Mouse (Mus musculus) hematopoietic stem cell, adult 5-6 weeks (primary cell): ENCODE measurements around the gene H2afy. TPM values are rescaled to one million over a fixed set of nuclear protein-coding genes. Genes with fewer than 3 reads are reported as not detected.
A peak's percentile ranks its signal among the peaks of the same experiment; 100 is the strongest.

Experiments used
- ATAC-seq, 2 experiments: fragments of 125-278 bp in 1 of 2; replicated peaks in 1 of 2; 2 replicates each; pipeline ENCODE4 v1.8.0; 2016 to 2017; ENCODE audit warnings: inconsistent platforms in 2 of 2, mild to moderate bottlenecking in 2 of 2, moderate number of reproducible peaks in 2 of 2, low read depth in 1 of 2, moderate TSS enrichment in 1 of 2; ENCODE audit not compliant: low FRiP score in 2 of 2, poor library complexity in 2 of 2, severe bottlenecking in 2 of 2, insufficient read depth in 1 of 2, low TSS enrichment in 1 of 2
- total RNA-seq: library from RNA; stranded (forward); fragments of 172-1452, 232-1000 nt; gene quantifications from 2 replicates; pipeline ENCODE4 v1.2.3, GENCODE M21; 2017

H2afy gene
- total RNA-seq, 1 experiment from 2014 or later, result 2,010 TPM

- ATAC-seq, result no peak
Observed at GRCm38 (mm10) chr13:56094544-56094943, 41.6 kb downstream of the H2afy start.

- no peak for ATAC-seq
Observed at GRCm38 (mm10) chr13:56093680-56094079, 42.5 kb downstream of the H2afy start.

DNA sequence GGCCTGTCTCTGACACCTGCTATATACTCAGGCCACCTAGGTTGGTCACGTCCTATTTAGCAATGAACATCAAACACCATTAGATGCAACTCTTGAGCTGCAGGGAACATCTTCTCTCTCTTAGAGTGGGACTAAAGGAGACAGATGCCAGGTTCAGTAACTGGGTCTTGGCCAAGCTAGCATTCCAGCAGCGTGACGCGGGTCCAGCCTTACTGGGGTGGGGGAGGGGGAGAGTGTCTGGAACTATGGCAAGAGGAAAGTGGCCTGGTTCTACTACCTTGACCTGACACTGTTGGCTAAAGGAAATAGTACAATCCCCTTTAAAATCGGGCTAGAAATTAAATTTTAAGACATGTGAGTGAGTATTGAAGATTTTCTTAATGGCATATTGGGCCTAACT, 43.6 kb downstream of the H2afy start:
- ATAC-seq, result no peak

GRCm38 (mm10) chr13:56090597-56090996, 45.6 kb downstream of the H2afy start:
- no peak for ATAC-seq

DNA sequence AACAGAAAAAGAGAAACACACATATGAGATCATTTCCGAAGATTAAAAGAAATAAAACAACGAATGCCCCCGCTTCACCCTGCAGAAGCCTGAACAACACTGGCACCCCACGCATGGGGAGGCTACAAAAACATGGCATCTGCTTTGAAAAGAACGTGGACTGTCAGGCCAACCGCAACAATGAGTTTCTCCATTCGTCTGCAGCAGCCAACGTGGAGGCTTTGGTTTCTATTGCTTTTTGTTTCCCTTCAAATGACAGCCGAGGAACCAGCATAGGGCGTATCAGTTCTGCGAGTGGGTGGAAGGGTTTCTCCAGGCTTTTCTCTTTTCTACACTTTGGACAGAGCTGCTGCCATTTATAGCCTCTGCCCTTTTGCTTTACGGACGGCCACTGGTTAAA, 47.6 kb downstream of the H2afy start:
- no peak for ATAC-seq

GRCm38 (mm10) chr13:56087936-56088335, 48.2 kb downstream of the H2afy start:
- ATAC-seq, result no peak

DNA sequence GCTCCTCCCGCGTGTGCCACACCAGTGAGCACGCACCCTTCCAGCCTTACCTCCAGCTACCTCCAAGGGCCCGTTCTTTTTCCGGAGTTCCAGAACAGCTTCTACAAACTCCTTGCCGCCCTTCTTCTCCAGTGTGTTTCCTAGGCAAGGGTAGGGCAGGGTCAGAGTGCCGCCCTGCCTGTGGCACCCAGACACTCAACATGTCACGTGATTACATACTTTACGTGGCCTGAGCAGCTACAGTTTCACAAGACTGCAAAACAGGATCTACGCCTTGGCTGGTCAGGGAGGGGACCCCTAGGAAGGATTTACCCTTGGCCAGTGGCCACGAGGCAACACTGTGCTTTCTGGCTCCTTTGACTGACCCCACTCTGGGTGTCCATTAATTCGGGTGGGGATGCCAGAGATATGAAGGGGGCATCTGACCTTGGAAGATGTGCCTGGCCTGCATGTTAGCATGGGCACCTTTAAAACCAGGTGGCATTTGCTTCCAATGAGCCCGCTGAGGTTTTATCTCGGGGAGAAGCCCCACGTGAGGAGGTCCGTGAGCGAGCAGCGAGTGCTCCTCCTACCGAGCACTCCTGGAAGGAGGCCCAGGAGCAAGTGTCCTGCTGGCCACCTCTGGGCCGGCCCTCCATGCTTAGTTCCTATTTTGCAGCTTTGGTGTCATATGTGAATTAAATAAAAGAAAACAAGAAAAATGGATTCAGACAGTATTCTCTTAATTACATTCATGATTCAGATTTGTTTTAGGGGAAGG, 51.8 kb downstream of the H2afy start:
- no peak for ATAC-seq

DNA sequence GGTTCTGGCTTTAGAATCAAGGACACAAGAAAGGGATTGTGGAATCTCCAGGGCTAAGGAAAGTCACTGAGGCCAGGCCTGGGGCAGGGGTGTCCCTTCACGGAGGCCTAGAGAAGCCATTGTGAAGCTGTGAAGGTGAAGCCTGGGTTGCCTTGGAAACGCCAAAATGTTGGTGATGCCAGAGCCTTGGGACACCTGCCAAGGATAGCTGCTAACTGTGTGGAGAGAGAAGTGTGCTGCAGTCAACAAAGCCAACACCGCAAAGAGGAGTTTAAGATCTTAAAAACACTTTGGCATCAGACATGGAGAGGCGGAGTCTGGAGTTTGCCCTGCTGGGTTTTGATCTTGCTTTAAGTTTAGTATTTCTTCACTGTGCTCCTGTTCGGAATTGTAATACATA, 54.5 kb downstream of the H2afy start:
- no peak for ATAC-seq

DNA sequence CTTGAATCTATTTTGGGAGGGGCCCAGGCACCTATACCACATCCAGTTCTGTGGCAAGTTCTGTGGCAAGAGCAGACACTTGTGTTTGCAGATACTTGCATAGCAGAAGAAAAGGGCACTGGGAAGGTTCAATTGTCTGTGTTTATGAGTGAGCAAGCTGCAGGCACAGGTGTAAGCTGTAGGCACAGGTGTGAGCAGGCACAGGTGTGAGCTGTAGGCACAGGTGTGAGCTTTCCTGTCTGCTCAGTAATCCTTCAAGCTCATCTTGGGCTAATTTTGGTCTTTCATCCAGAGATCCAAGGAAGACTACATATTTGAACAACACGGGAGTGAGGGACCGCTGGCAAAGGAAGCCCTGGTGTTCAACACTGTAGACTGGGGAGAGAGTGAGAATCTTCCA, 56.5 kb downstream of the H2afy start:
- ATAC-seq, result no peak

GRCm38 (mm10) chr13:56078724-56079262, 57.4 kb downstream of the H2afy start:
- ATAC-seq, result no peak

DNA sequence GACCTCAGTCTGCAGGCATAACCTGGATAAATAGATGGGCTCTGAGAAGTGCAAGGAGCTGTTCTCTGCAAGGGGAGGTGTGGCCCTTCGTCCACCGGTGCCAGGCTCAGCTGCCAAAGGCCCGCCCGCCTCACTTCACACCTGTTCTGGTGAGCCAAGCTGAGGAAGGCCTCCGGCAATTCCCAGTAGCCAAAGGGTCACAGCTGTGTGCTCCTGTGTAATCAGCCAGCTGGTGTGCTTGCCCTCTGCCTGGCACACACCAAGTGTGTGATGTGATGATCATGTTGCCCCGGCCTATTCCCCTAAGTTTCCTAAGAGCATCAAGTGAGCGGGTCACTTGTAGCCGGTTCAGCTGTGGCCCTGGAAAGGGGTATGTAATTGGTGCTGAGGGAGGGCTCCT, 60.2 kb downstream of the H2afy start:
- ATAC-seq, result no peak

DNA sequence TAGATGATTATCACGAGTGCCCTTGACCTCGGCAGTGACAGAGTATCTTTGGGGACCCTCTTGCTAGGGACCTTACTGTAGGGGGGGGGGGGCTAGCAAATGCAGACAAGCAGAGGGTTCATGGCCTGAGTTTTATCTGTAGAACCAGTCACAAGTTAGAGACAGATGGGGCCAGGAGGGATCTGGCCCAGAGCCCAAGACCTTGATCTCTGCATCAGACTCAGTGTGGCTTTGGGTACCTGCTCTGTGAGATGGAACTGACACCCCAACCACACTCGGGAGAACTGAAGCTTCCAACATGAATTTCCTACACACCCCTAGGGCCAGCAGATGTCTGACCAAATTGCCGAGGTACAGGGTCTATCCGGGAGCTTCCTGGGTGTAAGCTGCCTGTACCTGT, 63.0 kb downstream of the H2afy start:
- no peak for ATAC-seq

DNA sequence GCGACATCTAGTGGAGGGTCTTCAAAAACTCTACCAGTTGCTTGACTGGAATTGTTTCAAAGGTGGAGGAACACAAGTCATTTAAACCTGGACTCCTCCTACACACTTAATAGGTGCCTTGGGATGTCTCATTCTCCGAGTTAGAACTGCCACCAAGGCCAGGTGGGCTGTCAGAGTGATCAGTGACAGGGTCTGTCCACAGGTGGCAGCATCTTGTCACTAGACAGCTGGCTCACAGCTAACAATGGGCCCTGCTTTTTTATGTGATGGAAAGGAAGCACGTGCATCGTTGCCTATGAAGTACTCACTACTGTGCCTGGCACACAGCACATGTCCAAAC, 63.9 kb downstream of the H2afy start:
- no peak for ATAC-seq

DNA sequence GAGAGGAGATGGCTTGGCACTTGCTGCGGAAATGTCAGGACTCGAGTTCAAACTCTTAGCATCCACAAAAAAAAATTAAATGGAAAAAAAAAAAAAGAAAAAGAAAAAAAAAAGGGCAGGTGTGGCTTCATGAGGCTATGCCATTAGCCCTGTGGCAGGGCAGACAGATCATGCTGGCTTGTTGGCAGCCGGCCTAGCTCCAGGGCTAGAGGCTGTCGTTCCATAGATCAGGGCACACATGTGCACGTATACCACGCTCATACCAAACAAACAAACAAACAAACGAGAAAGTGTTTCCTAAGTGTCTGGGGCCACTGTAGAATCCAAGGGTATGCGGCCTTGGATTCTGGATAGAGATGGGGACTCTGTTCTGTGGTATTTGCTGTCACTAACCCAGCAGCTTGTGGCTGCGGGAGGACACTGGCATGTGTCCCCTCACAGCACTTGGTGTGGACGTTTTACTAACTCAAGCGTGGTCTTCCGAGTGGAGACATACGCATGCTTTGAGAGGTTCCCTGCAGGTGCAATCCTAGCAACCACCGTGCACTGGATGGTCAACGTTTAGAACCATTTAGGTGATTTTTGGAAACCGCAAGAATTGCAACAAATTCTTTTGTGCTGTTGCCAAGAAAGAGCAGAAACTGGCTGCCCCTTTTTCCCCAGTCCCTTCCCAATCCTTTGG, 64.4 kb downstream of the H2afy start:
- ATAC-seq, result no peak

DNA sequence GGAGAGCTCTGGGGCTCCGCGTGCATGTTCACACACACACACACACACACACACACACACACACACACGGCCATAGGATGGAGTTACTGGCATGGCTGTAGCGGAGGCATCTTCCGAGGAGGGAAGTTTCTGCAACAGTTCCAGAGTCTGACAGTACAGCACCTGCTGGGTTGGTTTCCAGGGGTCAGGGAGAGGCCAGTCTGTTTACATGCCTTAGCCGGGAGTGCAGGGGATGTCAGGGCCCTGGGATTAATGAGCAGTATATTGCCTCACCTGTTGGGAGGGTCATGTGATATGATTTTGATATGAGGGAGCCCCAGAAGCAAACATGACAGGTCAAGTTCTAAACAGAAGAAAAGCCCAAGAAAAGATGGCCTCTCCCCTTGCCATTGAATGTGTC, 66.5 kb downstream of the H2afy start:
- ATAC-seq, result no peak

DNA sequence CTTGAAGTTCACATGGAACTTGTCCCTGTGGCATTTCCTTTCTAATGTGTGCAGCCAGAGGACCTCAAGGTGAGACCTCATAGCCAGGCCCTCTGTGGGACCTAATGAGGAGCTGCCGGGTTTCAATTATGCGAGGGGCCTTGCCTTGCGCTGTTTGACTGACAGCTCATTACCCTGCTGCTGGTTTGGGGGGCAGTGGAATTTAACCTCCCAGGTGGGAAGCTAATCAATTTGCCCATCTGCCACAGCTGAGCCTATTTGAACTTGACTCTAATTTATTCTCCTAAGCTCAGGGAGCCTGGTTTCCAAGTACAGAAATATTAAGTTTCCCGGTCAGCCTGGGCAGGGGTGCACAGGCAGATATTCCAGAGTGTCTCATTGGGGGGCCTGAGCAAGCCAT, 67.6 kb downstream of the H2afy start:
- ATAC-seq, result no peak

DNA sequence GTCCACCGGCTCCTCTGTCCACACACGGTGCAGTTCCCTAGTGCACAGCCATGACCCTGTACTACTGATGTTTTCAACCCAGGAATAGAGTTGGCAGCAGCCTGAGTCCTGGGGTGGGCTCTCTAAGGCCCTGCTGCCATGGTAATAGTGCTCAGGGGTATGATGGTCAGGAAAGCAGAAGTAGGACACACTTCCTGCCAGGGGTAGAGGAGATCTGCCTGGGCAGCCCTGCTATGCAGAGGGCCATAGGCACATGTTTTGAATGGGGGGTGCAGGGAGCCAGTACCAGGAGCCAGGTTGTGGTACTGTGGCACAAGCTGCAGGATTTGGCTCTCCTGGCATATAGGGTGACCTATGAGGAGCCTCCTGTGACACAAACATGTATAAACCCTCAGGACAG, 69.3 kb downstream of the H2afy start:
- peak; percentile 69 to 70 for ATAC-seq

DNA sequence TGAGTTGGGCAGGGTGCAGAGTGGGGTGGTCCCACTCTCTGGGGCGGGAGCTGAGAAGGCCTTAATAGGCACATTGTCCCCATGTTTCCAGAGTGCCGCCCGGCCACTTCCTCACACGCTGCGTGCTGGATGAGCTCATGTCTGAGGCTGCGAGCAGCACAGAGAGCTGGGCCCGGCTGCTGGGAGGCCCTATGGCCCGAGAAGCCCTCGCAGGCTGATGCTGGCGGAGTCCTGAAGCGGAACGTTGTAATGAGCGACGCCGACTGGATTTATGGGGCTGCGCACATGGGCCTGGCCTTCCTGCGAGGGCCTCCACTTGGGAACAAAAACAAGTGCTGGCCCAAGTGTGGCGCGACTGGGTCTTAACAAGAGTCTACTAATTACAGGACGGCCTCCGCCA, 70.0 kb downstream of the H2afy start:
- ATAC-seq, result no peak

DNA sequence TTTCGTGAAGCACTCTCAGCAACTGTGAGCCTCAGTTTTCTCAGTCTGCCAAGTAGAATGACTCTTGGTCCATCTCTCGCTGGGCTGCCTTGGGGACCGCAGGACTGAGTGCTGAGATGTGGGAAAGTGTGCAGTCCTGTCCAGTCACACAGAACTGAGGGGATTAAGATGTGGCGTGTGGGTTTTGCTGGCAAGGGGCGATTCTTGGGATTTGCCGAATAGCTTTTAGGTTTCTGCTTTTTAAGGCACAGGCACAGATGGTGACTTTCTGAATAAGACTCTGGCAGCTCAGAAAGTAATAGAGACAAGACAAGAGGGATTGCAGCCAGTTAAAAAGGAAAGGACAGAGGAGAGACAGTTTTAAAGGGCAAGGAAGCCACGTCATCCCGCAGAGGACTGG, 78.4 kb downstream of the H2afy start:
- ATAC-seq, result no peak
